Mouse (Mus musculus) T-helper 1 cell (primary cell): ENCODE results near the gene Cinp.
"Not testable (repeated sequence)": the region's sequence is repeated elsewhere in the genome, so short reads cannot be mapped to it uniquely, and the experiment has no call there.

ENCODE experiments used
- in situ Hi-C: fragments of 300-600 bp; cut with MboI, MseI; formaldehyde crosslinking; loops from one replicate; pipeline ENCODE4 v1.15.1; 2025; ENCODE audit warnings: high pct_unique_total_duplicates

The Cinp gene

GRCm38 (mm10) chr12:110860293-110860692 is 28.7 kb downstream of the Cinp start:
- in situ Hi-C loops: no loop called here

- in situ Hi-C loops: not testable (repeated sequence)
Observed at GRCm38 (mm10) chr12:110858681-110859080, 30.3 kb downstream of the Cinp start.

GRCm38 (mm10) chr12:110857196-110857595 is 31.7 kb downstream of the Cinp start:
- in situ Hi-C loops: no loop called here

DNA sequence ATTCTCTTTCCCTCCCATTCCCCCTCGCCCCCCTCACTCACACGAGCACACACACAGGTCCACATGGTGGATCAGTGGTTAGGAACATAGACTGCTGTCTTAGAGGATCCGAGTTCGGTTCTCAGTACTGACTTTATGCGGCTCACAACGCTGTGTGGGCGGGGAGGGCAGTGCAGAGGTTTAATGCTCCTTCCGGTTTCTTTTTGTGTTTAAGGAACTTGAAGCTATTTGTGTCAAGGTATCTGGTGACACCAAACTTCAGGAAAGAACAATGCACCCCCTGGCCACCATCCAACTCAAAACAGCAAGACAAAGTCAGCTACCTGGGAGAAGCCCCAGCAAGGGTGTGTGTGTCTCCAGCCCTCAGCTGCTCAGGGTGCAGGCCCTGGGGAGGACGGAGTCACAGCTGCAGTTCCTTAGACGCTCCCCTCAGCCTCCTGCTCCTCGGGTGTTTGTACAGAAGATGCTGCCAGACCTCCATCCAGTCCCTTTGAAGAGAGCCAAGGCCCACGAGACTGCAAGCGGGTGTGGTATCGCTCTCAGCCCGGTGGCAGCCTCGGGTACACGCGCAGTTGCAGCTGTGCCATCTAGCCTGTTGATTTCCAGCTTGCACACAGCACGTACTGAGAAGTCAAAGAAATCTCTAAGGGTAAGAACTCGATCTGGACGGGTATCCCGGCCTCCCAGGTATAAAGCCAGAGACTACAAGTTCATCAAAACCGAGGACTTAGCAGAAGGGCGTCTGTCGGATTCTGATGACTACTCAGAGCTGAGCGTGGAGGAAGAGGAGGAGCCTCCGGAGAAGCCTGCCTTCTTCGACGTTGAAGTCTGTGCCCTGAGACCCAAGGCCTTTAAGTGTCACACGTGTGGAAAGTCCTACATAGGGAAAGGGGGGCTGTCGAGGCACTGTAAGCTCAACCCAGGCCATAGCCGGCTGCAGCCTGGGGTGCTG is 33.9 kb downstream of the Cinp start:
- in situ Hi-C loops: no loop called here

DNA sequence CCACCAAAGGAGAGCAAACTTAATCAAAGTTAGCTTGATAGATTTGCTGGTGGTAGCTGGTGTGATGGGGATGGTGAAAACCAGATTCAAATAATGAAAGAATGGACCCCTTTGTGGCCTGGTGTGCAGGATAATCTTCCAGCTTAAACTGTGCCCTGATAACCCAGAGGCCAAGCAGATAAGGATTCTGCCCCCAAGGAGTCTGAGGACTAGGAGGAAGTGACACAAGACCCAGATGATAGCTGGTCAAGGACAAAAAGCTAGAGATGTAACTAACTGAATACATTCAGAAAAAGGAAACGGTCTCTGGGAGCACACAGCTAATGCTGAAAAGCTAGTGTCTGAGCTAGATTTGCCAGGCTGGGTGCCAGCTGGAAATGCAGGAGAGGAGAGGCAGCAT is 37.0 kb downstream of the Cinp start:
- in situ Hi-C loops: no loop called here

- in situ Hi-C loops: no loop called here
Observed at GRCm38 (mm10) chr12:110851414-110851813, 37.5 kb downstream of the Cinp start.

DNA sequence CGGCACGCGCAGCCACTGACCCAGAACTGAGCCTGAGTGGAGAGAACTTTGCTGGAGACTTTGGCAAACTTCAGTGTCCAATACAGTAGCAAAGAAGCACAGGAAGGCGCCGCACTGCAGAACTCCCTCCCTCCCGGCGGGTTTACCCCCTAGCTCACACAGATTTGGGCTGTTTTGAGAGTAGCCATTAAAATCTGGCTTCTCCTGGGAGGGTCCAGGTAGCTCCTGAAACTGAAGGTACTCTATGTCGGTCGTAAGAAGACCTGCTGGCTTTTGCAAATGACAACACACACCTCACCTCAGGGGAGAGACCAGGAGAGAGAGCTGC is 38.1 kb downstream of the Cinp start:
- in situ Hi-C loops: no loop called here

DNA sequence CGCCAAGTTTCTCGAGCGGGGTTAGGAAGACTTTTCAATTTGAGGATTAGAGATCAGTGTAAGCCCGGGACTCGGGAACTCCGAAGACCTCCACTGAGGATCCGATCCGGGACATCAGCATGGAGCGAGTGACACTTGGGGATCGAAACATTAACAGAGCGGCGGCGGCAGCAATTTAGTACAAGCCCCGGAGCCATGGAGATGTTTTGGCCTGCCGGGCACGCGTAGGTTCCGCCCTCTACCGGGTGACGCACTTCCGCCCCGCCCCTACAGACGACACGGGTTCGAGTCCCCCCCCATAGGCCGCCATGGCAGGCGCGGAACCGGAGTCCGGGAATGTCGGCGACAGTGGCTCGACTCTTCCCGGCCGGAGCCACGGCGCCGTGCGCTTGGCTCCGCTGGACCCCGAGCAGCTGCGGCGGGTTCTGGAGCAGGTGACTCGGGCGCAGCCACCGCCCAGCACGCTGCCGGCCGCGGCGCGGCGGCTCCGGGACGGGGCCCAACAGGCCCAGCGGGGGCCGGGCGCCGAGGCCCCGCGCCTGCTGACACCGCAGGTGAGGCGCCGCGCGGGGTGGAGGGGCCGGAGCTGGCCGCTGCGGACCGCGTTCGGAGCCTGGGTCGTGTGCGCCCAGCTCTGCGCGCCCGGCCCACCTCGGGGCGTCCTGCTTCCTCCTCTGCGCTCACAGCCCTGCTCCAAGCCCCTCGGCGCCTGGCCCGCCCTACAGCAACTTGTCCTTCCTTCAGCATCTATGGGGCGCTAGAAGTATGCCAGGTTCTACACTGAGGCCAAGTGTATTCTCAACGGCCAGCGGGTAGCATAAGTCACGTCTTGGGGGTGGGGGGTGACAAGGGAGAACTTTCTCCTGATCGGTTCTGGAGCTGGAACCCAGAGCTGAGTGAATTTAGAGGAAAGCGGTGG is 38.7 kb downstream of the Cinp start, which contains the start of gene Zfp839:
Gene Zfp839, plus strand, starts transcription at position 244 of the 919 bp plus-strand sequence.
- in situ Hi-C loops: no loop called here

DNA sequence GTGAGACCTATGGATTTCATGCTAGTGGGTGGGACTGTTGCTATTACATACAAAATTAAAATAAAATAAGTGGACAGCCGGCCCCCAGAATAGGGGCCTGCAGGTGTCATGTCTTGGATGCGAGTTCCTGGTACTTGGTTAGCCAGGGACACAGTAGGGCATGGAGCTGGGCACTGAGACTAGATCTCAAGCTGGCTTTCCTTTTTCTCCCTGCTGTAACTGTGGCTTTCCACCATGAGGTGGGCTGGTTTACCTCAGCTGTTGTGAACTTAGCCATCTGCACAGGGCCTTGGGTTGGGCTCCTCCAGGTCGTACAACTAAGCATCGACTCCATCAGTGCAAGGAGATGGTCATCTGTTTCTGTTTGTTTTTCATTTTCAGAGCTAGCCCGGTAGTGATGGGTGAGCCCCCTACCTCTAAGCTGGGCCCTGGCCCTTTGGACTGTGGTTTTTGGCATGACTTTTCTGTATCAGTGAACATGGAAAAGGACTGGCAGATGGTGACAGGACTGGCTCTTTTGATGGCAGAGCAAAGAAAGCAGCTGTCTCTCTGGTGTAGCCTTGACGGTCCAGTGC is 42.7 kb downstream of the Cinp start:
- in situ Hi-C loops: loop anchor here (10.0 kb wide), 1 partner anchor 361 kb away; no protein-coding TSS in a partner anchor

DNA sequence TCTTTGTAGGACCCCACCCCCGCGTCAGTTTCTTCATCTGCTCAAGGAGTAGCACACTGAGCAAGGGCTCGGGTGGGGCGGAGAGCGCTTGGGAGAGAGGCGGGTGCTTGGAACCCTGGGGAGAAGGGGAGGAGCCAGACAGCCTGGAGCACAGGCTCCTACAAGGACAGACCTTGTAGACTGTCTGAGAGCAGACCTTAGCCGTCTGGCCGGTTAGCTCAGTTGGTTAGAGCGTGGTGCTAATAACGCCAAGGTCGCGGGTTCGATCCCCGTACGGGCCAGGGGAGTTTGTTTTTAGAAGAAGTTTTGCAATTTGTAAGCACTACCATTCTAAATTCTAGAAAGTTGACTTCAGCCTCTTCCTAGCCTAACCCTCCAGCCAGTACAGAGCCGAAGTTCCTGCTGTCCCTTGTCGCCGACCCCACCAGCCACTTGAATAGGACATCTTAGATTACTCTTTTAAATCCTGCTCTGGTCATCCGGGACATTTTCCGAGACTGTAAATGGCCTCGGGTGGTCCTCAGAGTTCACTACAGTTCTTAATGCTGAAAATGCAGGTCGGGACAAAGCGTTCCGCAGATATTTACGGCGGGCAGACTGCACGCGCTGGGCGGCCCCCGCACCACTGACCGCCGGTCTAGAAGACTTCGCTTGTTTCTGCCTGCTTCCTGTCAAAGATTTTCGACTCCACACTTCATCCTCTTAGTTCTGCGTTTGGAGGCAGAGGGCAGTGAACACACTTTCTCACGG is 43.6 kb downstream of the Cinp start:
- in situ Hi-C loops: loop anchor here (10.0 kb wide), 1 partner anchor 361 kb away; no protein-coding TSS in a partner anchor

- in situ Hi-C loops: loop anchor here (5.0 to 10.0 kb wide), 4 partner anchors 92 to 412 kb away; no protein-coding TSS in a partner anchor
Observed at GRCm38 (mm10) chr12:110844227-110845130, 44.5 kb downstream of the Cinp start.

GRCm38 (mm10) chr12:110843194-110844048 is 45.5 kb downstream of the Cinp start:
- in situ Hi-C loops: loop anchor here (5.0 to 10.0 kb wide), 4 partner anchors 91 to 411 kb away; no protein-coding TSS in a partner anchor

GRCm38 (mm10) chr12:110841731-110842493 is 47.0 kb downstream of the Cinp start:
- in situ Hi-C loops: loop anchor here (5.0 to 10.0 kb wide), 4 partner anchors 90 to 410 kb away; no protein-coding TSS in a partner anchor

DNA sequence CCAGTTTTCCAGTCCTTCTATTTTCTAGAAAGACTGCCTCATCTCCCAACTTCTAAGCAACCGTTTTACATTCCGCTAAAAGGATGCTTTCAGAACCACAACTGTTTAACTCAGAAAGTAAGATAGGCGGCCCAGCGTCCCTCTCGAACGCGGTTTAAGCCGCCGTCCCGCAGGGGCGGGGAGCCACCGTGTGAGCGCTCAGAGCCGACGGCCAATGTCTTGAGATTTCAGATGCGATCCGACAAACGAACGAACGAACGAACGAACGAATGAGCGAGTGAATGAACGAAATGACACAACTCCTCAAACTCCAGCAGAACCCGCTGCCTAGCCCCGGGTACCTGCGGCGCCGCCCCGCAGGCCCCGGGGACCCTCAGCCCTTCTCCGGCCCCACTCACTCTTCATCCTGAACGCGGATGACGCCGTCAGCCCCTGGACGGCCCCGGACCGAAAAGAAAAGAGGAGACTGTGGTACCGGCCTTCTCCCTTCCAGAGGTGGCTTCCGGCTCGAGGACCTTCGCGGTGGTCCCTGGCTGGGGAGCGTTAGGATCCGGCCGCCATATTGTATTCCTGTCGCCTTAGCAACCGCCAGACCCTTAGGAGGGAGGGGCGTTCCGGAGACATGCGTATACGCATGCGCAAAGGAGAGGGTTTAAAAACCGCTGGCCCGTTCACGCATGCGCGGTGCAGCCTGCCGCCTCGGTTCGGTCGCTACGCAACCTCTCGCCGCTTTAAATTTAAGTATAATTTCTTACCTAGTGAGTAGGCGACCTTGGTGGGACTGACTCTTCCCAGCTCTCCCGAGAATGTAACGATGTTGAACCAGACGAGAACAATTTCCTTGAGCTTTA is 48.4 kb downstream of the Cinp start, which contains the start of gene Mok:
Gene Mok, minus strand, starts transcription at position 592 of the 851 bp plus-strand sequence.
- in situ Hi-C loops: loop anchor here (5.0 to 10.0 kb wide), 4 partner anchors 88 to 408 kb away; no protein-coding TSS in a partner anchor

GRCm38 (mm10) chr12:110837850-110838249 is 51.1 kb downstream of the Cinp start:
- in situ Hi-C loops: no loop called here

DNA sequence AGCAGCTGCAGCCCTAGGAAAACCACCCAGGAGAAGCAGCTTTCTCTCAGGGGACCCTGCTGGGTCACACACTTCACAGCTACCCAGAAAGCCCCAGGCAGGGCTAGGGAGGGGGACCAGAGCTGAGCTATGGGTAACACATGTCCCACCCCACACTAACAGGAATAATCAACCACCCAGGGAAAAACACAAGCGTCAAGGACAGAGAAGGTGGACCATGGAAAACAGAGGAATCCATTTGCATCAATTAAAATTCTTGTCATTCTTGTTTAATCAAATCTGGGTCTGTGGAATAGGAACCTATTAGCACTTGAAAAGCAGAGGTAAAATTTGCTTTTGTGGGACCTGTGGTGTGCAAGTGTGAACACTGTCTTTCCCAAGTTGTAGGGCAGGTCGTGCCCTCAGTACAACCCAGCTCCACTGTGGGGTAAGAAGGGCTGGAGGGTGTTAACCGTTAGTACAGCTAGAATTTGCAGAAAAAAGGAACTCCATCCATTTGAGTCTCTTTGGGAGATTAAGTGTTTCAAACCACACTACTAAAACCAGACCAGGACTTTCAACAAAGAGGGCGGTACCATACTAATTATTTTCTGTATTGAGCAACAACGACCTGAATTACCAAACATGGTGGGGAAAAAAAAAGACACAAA is 51.6 kb downstream of the Cinp start:
- in situ Hi-C loops: no loop called here
